Mouse (Mus musculus) midbrain, embryonic 12.5 days (tissue): ENCODE data around the gene Jmjd7. TPM values are rescaled to one million over a fixed set of nuclear protein-coding genes. Genes with fewer than 3 reads are reported as not detected.

Experiments
- ATAC-seq: fragments of 200-750 bp; cut with Nextera tagmentation; 2 replicates; pipeline ENCODE4 v1.8.0; 2017; ENCODE audit warnings: low read depth, moderate TSS enrichment, moderate library complexity; ENCODE audit not compliant: low FRiP score
- H3K27ac ChIP-seq: fragments of 300-500 bp; sonication (generic); replicated peaks from 2 replicates; pipeline ENCODE4 v1.5.1; 2016; ENCODE audit warnings: mild to moderate bottlenecking
- H3K27me3 ChIP-seq: fragments of 300-500 bp; sonication (generic); 2 replicates; pipeline ENCODE4 v1.6.1; 2016; ENCODE audit warnings: mild to moderate bottlenecking
- H3K36me3 ChIP-seq: fragments of 300-500 bp; sonication (generic); 2 replicates; pipeline ENCODE4 v1.6.1; 2016
- H3K4me1 ChIP-seq: fragments of 300-500 bp; sonication (generic); 2 replicates; pipeline ENCODE4 v1.6.1; 2016
- H3K4me2 ChIP-seq: fragments of 300-500 bp; sonication (generic); replicated peaks from 2 replicates; pipeline ENCODE4 v1.6.1; 2016; ENCODE audit warnings: mild to moderate bottlenecking, moderate library complexity
- H3K4me3 ChIP-seq: fragments of 300-500 bp; sonication (generic); 2 replicates; pipeline ENCODE4 v1.5.1; 2016; ENCODE audit warnings: mild to moderate bottlenecking
- H3K9ac ChIP-seq: fragments of 300-500 bp; sonication (generic); replicated peaks from 2 replicates; pipeline ENCODE4 v1.6.1; 2016; ENCODE audit warnings: mild to moderate bottlenecking, moderate library complexity
- H3K9me3 ChIP-seq: fragments of 300-500 bp; sonication (generic); 2 replicates; pipeline ENCODE4 v1.6.1; 2016; ENCODE audit warnings: mild to moderate bottlenecking
- WGBS: fragments of 180-500 bp; shearing (Covaris S2); methylation state at CpG from one replicate; pipeline ENCODE4 v1.1.7; 2016; 5-methylcytosine and 5-hydroxymethylcytosine counted together
- polyA plus RNA-seq: library from polyadenylated mRNA; unstranded; fragments of >200 nt; fragmentation: Nextera tagmentation; extraction: Ambion mirVana; gene quantifications from 2 replicates; pipeline ENCODE4 v1.2.1, GENCODE M21; 2016

Gene Jmjd7
- polyA plus RNA-seq, 1 experiment from 2014 or later, result 20.8 TPM

- peaks cover 10% of the 10 kb centered on the region for H3K36me3 ChIP-seq
- H3K9me3 ChIP-seq, result no peaks in the 10 kb centered on the region
- H3K27ac ChIP-seq, result no peak overlapping the region
- H3K4me2 ChIP-seq, result no peak overlapping the region
- H3K4me1 ChIP-seq, result no peaks in the 10 kb centered on the region; the same call in 1 of the 2 replicates
- no peak overlapping the region for H3K4me3 ChIP-seq
- peaks cover 5% of the 10 kb centered on the region; the same call in 1 of the 2 replicates for H3K27me3 ChIP-seq
- no peak for ATAC-seq
- 71% methylated on average over 14 of the region's 14 CpGs for WGBS
- no peak overlapping the region for H3K9ac ChIP-seq
These were observed 19.4 kb downstream of the Jmjd7 start for GRCm38 (mm10) chr2:120046486-120047310.

DNA sequence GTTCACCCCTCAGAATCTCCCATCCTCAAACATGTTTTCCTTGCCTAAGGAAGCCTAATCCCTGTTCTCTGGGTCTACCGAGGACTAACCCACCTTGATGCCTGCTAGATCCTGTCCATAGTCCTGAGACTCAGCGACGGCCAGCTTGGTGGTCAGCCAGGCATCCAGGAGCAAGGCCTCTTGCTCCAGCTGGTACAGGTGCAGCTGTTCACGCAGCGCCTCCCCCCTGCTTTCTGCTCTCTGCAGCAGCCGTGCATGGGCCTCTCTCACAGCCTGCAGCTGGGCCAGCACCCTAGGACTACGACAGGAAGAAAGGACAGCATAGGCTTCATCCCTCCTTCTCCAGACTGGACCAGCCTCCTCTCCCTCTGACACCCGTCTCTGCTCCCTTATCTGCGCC is 20.9 kb downstream of the Jmjd7 start:
- no peak overlapping the region for H3K4me3 ChIP-seq
- H3K36me3 ChIP-seq, result no peaks in the 10 kb centered on the region
- no peaks in the 10 kb centered on the region; the same call in 1 of the 2 replicates for H3K4me1 ChIP-seq
- H3K9ac ChIP-seq, result no peak overlapping the region; the same call in 1 of the 2 replicates
- no peak overlapping the region for H3K27ac ChIP-seq
- no peaks in the 10 kb centered on the region for H3K9me3 ChIP-seq
- 77% methylated on average over 9 of the region's 9 CpGs for WGBS
- no peak overlapping the region for H3K4me2 ChIP-seq
- peaks cover 5% of the 10 kb centered on the region; the same call in 1 of the 2 replicates for H3K27me3 ChIP-seq
- no peak for ATAC-seq

GRCm38 (mm10) chr2:120049632-120050274 is 22.5 kb downstream of the Jmjd7 start:
- Histone ChIP-seq H3K4me2 (no peak overlapping the region), H3K36me3 (no peaks in the 10 kb centered on the region), H3K9ac (no peak overlapping the region), H3K9me3 (no peaks in the 10 kb centered on the region), H3K4me1 (no peaks in the 10 kb centered on the region; the same call in 1 of the 2 replicates), H3K4me3 (no peak overlapping the region), H3K27ac (no peak overlapping the region), H3K27me3 (peaks cover 5% of the 10 kb centered on the region; the same call in 1 of the 2 replicates)
- no peak for ATAC-seq
- WGBS, result 59% methylated on average over 10 of the region's 10 CpGs

GRCm38 (mm10) chr2:120051405-120051804 is 24.1 kb downstream of the Jmjd7 start:
- no peaks in the 10 kb centered on the region; the same call in 1 of the 2 replicates for H3K4me1 ChIP-seq
- H3K4me2 ChIP-seq, result no peak overlapping the region
- no peak overlapping the region for H3K27ac ChIP-seq
- H3K4me3 ChIP-seq, result no peak overlapping the region
- 63% methylated on average over 6 of the region's 6 CpGs for WGBS
- no peaks in the 10 kb centered on the region for H3K36me3 ChIP-seq
- no peaks in the 10 kb centered on the region for H3K9me3 ChIP-seq
- H3K27me3 ChIP-seq, result peaks cover 3% of the 10 kb centered on the region; the same call in 1 of the 2 replicates
- no peak for ATAC-seq
- H3K9ac ChIP-seq, result no peak overlapping the region

DNA sequence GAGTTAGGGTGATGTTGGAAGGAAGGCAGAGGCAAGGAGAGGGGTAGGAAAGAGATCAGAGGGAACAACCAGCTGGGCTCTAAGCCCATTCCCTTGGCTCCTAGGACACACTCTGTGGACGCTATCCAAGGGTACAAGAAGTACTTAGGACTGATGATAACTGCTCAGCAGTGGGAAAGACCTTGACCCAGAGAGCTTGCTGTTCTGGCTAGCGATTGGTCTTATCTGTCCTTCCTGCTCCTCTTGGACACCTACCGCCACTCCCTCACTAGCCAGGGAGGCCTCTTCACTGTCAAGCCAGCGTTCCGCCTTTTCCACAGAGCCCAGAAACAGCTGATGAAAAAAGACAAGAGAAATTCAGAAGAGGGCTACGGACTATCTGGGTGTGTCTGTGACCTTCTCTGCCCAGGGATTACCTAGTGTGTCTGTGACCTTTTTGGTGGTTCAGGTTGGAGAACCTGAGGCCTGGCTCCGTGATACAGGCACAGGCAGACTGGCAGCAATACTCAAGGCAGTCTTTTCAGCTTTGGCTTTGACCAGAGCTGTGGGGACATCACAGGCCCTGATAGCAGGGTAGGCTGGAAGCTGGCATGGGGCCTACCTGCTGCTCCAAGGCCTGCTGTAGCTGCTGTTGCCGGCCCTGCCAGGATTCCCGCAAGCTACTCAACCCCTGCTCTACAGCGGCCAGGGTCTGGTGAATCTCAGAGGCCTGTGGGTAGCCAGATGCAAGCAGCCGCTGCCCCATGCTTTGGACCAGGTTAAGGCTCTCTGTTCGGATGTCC is 27.7 kb downstream of the Jmjd7 start:
- Histone ChIP-seq H3K27ac (no peak overlapping the region), H3K27me3 (no peaks in the 10 kb centered on the region), H3K4me1 (no peaks in the 10 kb centered on the region), H3K4me2 (no peak overlapping the region), H3K9me3 (no peaks in the 10 kb centered on the region), H3K9ac (no peak overlapping the region), H3K36me3 (no peaks in the 10 kb centered on the region), H3K4me3 (no peak overlapping the region)
- 89% methylated on average over 12 of the region's 12 CpGs for WGBS
- no peak for ATAC-seq

GRCm38 (mm10) chr2:120055923-120056322 is 28.6 kb downstream of the Jmjd7 start:
- no peak overlapping the region for H3K4me2 ChIP-seq
- H3K9me3 ChIP-seq, result no peaks in the 10 kb centered on the region
- no peak overlapping the region for H3K4me3 ChIP-seq
- H3K27ac ChIP-seq, result no peak overlapping the region
- ATAC-seq, result no peak
- no peaks in the 10 kb centered on the region for H3K36me3 ChIP-seq
- H3K4me1 ChIP-seq, result no peaks in the 10 kb centered on the region
- WGBS, result 87% methylated on average over 10 of the region's 10 CpGs
- no peaks in the 10 kb centered on the region for H3K27me3 ChIP-seq
- no peak overlapping the region for H3K9ac ChIP-seq

DNA sequence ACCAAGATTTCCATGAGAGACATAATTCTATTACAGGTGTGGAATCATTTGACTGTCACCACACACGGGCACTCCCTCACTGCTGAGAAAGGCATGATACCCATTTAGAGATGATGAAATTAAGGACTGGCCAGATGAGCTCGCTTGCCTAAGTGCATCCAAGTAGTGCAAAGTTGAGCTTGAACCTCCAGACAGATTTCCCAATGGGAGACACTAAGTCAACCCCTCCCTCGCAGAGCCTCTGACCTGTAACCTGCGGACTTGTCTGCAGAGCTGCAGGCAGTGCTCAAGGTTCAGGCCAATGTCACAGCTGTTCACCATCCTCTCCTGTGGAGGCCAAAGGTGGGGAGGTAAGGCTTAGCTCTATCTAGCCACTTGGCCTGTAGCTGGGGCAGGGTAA is 31.5 kb downstream of the Jmjd7 start:
- WGBS, result 89% methylated on average over 4 of the region's 4 CpGs
- no peaks in the 10 kb centered on the region for H3K9me3 ChIP-seq
- H3K4me2 ChIP-seq, result no peak overlapping the region
- no peak overlapping the region for H3K4me3 ChIP-seq
- H3K4me1 ChIP-seq, result no peaks in the 10 kb centered on the region
- H3K27me3 ChIP-seq, result no peaks in the 10 kb centered on the region
- H3K9ac ChIP-seq, result no peak overlapping the region
- ATAC-seq, result no peak
- H3K27ac ChIP-seq, result no peak overlapping the region
- no peaks in the 10 kb centered on the region for H3K36me3 ChIP-seq

- ATAC-seq, result no peak
- Histone ChIP-seq H3K27me3 (no peaks in the 10 kb centered on the region), H3K9me3 (no peaks in the 10 kb centered on the region), H3K36me3 (no peaks in the 10 kb centered on the region), H3K4me1 (no peaks in the 10 kb centered on the region), H3K4me3 (no peak overlapping the region), H3K4me2 (no peak overlapping the region), H3K27ac (no peak overlapping the region), H3K9ac (no peak overlapping the region)
- 94% methylated on average over 3 of the region's 3 CpGs for WGBS
These were observed 32.2 kb downstream of the Jmjd7 start for GRCm38 (mm10) chr2:120059466-120059865.

GRCm38 (mm10) chr2:120060190-120060589 is 32.9 kb downstream of the Jmjd7 start:
- Histone ChIP-seq H3K4me1 (no peaks in the 10 kb centered on the region), H3K27ac (no peak overlapping the region), H3K9me3 (no peaks in the 10 kb centered on the region), H3K4me3 (no peak overlapping the region), H3K36me3 (no peaks in the 10 kb centered on the region), H3K9ac (no peak overlapping the region), H3K27me3 (no peaks in the 10 kb centered on the region), H3K4me2 (no peak overlapping the region)
- ATAC-seq, result no peak
- 77% methylated on average over 6 of the region's 6 CpGs for WGBS

DNA sequence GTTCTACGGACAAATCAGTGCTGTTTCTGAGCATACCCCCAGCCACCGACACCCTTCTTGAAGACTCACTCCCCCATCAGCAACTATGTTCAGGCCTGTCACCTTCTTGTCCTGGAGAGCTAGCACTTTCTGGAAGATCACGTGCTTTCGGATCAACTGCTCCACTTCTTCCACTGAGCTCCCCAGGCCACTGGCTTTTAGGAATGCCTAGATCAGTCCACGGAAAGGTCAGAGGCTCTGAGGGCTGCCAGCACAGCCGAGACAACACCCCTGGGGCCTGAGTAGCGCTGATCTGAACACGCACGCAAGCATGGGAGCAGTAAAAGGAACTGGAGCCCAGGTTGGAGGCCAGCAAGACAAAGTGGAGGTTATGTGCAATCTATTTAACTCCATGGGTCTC is 33.4 kb downstream of the Jmjd7 start:
- WGBS, result 73% methylated on average over 9 of the region's 9 CpGs
- Histone ChIP-seq H3K4me3 (no peak overlapping the region), H3K9me3 (no peaks in the 10 kb centered on the region), H3K4me1 (no peaks in the 10 kb centered on the region), H3K27me3 (no peaks in the 10 kb centered on the region), H3K27ac (no peak overlapping the region), H3K4me2 (no peak overlapping the region), H3K36me3 (no peaks in the 10 kb centered on the region), H3K9ac (no peak overlapping the region)
- ATAC-seq, result no peak

DNA sequence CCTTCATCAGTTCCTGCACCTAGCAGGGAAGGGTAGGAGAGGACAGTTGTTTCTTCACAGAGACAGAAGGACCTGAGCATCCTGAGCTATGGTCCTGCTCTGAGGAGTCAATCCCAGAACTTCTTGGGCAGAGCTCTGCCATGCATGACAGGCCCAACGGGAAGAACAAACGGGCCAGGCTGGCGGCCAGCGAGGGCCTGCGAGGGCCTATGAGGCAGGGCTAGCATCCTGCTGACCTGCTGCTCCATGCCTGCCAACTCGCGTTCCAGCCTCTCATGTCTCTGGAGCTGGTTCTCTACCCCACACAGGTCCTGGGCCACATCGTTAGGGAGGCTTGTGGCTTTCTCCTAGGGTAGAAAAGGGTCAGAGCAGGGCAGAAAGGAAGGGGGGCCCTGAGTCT is 35.0 kb downstream of the Jmjd7 start:
- ATAC-seq, result no peak
- Histone ChIP-seq H3K4me1 (no peaks in the 10 kb centered on the region), H3K27me3 (no peaks in the 10 kb centered on the region), H3K9ac (no peak overlapping the region), H3K9me3 (no peaks in the 10 kb centered on the region), H3K4me2 (no peak overlapping the region), H3K4me3 (no peak overlapping the region), H3K36me3 (no peaks in the 10 kb centered on the region), H3K27ac (no peak overlapping the region)
- 74% methylated on average over 8 of the region's 8 CpGs for WGBS

DNA sequence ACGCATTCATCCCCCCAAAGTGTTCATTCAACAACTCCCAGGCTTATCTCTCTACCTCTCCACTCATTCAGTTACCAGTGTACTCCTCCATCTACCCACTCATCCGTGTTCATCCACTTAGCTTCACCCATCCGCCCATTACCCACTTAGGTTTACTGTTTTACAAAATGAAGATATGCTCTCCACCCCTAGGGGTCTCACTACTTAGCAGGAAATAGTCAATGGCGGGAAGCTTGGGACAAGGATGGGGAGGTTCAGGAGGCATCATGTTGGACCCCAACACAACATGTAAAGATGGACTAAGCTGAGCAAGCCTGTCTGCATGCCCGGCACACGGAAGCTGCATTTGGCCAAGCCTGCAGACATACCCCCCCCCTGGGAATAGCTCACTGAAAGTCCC is 37.4 kb downstream of the Jmjd7 start:
- Histone ChIP-seq H3K4me3 (no peak overlapping the region), H3K9me3 (no peaks in the 10 kb centered on the region), H3K27ac (no peak overlapping the region), H3K4me1 (peaks cover 10% of the 10 kb centered on the region; the same call in 1 of the 2 replicates), H3K36me3 (no peaks in the 10 kb centered on the region), H3K4me2 (no peak overlapping the region), H3K27me3 (peaks cover 3% of the 10 kb centered on the region; the same call in 1 of the 2 replicates), H3K9ac (no peak overlapping the region)
- no peak for ATAC-seq
- 87% methylated on average over 6 of the region's 6 CpGs for WGBS
